Mouse (Mus musculus): Measurements from ENCODE around the gene Acta2.

DNA sequence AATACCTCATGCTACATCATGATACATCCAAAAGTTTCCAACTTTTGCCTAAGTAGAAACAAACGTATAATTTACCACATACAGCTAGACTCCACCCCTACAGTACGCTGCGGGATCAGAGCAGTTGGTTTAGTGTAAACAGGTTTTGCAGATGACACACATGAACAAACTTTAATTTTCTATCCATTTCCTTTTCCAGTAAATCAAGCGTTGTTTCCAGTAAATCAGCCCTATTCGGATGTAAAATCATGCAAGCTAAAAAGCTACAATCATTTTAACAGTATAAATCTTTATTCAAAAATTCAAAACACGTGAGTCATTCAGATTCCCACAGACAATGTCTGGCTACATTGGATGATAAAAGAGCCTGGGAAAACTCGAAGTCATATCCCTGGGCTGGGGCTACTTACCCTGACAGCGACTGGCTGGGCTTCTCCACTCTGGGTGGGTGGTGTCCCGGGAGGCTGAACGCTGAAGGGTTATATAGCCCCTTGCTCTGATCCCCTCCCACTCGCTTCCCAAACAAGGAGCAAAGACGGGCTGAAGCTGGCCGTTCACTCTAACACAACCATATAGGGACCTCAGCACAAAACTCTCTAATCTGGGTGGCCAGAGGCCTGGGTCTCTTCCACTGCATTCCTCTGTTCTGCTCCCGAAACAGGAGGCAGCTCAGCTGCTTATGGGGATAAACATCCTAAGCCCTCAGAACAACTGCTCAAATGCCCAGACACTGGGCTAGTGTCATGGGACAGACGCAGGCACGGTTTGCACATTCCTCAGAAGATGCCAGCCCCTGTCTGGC, at the start of gene Acta2:
- TF ChIP-seq CTCF (IDR thresholded peaks at IDR 0.05; ENCODE audit: low read depth, low read length) (no peak), POLR2A (IDR thresholded peaks at IDR 0.05; ENCODE audit: borderline replicate concordance, low read depth, low read length) (no peak)

Data from bone marrow macrophage, adult 2 months (primary cell).